Mouse (Mus musculus) megakaryocyte, embryonic 14.5 days (primary cell): Measurements from ENCODE around the gene Mllt10.

ENCODE experiments used
- FLI1 ChIP-seq: IDR thresholded peaks from 2 replicates; pipeline ENCODE4 v1.6.1; 2012; ENCODE audit warnings: low read length, inconsistent platforms, mixed read lengths
- GATA1 ChIP-seq: IDR thresholded peaks from 3 replicates; pipeline ENCODE4 v1.6.1; 2012; ENCODE audit warnings: mixed read lengths, low read length, inconsistent platforms, borderline replicate concordance

- TF ChIP-seq GATA1 (no peak), FLI1 (no peak)
These were observed 39.5 kb upstream of the Mllt10 start for GRCm38 (mm10) chr2:18015581-18015980.
